Mouse (Mus musculus): ENCODE results near the gene Sp2.

DNA sequence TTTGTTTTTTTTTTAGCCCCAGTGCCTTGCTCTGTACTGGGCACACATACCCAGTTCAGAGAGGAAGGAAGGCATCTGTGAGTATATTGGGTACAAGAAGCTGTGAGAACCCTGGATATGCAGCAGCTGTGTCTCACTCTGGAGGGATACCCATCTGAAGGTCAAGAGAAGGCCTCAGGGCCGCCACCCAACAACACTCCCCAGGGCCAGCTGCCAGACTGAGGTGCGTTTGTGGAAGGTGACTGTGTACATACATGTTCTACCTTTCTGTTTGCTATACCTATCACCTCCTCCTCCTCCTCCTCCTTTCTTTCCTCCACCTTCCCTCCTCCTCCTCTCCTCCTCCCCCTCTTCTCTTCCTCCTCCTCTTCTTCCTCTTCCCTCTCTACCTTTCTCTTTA, 54.7 kb downstream of the Sp2 start, which contains the start of gene Prr15l:
- TF ChIP-seq CTCF (IDR thresholded peaks at IDR 0.05; ENCODE audit: insufficient read depth, low read length) = no peak
- no peak for TF ChIP-seq POLR2A (IDR thresholded peaks at IDR 0.05; ENCODE audit: borderline replicate concordance, extremely low read depth, low read depth, low read length)
